Mouse (Mus musculus): ENCODE measurements around the gene Aknad1.

Gene Aknad1

DNA sequence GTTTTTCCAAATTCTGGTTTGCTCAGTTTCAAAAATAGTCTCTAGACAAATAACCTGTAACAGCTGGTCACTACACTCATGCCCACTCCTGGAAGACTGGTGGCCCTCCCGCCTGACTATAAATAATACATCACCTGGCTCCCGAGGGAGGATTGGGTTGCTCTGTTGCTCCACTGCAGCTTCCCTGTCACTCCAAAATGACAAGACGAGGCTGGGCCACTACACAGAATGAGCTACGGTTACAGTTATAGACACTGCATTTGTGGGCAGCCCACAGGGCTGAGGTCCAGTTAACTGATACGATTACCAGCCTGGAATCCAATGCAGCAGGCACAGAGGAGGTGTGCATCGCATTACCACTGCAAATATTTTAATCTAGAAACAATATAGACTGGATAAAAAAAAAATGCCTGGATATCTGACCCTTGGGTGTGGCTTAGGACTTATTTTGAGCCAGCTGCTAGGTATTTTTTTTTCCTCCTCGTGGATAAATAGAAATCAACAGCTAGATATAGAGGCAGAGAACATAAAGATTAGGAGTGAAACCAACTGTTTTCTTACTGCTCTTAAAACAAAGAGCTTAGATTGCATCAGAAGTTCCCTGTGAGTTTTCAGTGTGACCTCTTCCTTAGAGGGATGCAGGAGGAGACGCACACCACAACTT is at the start of gene Aknad1:
Gene Aknad1, plus strand, starts transcription at position 614 of the 664 bp plus-strand sequence.
- DNase-seq (ENCODE audit: low read depth, low spot score) = no peak

DNA sequence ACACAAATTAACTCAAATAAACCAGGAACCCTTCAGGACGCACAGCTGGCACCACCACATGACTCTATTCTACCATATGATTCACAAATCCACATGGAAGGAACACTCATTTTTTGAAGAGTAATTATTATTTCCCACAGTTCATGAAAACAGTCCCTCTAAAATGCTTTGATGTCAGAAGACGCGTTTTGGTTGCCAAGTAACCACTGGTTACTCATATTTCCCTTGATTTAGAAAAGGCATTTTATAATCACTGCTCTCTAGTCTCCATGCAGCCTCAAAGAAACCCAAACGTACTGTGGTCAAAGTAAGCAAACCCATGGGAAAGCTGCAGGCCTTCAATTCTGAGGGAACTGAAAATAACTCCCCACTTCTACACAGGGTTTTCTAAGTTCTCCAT is 49.5 kb upstream of the Aknad1 start:
- DNase-seq (ENCODE audit: low read depth, low spot score) = no peak

DNA sequence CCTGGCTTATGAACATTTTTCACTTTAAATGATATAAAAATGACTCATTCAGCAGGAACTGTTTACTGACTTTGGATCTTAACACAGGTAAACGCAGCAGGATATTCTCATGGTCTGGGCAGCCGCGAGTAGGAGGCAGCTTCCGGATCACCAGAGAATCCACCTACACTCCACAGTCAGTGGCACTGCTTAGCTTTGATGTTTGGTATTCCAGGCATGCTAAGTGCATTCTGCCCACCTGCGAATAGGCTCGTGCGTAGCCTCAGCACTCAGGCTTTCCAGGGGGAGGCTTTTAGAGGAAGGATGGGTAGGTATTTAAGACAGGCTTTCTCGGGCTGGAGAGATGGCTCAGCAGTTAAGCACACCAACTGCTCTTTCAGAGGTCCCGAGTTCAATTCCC is 45.1 kb upstream of the Aknad1 start:
- no peak for DNase-seq (ENCODE audit: low read depth, low spot score)

DNA sequence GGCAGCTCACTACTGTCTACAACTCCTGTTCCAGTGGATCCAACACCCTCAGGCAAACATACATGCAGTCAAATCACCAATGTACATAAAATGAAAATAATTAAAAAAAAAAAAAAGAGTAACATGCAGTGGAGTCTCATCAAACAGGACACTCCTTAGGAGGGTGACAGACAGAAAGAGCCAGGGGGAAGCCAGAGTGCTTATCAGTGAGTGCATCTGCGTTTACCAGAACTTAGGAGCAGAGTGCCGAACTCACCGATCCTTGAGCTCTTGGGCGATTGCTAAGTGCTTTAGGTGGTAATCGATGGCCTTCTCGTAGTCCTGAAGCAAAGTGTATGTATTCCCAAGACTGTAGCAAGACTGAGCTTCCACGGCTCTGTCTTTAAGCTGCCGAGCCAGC is 40.8 kb upstream of the Aknad1 start:
- DNase-seq (ENCODE audit: low read depth, low spot score) = no peak

DNA sequence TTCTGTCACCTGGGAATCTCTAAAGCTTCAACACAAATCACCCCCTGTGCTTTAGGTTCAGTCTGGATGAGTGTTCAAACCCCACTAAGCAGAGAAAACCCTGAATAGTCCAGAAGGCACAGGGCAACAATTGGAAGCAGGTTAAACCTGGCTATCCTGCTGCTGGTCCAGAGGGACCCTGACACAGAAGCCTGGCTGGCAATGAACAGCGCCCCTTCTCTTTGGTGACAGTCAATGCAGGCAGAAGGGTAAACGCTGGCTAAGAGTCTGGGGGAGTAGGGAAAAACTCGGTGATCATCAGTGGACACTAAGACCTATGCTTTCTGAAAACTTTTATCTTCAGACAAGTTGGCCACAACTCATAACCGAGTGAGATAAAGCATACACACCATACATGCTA is 39.7 kb upstream of the Aknad1 start:
- no peak for DNase-seq (ENCODE audit: low read depth, low spot score)

DNA sequence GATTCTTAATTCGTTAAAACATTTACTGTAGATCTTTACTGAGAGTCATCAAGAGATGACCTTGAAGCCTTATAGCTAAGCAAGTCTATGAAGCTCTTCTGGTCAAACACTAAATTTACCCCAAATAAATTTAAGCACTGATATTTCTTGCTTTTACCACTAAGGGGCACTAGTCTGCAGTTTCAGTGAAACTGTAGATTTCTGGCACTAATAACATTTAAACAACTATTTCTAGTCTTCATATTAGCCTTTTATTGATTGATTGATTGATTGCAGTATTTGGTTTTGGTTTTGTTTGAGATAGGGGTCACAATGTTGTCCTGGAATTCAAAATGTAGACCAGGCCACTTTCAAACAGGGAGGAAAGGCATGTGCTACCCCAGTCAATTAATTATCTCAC is 38.2 kb upstream of the Aknad1 start:
- DNase-seq (ENCODE audit: low read depth, low spot score) = no peak

DNA sequence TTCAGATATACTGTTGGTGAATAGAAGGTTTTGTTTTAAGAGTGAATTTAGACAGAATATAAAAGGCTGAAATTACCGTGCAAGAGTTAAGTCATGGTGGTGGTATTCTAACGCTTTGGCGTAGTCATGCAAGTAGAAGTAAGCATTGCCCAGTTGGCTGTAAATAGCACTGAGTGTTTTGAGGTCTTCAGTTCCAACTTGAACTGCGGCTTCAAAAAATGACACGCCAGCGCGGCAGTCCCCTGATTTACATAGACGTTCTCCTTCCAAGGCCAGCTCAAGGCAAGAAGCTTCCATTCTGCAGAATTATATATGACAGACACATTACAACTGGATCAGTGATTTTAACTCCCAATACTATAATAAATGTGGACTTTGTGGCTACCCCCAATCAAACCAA is 36.7 kb upstream of the Aknad1 start:
- no peak for DNase-seq (ENCODE audit: low read depth, low spot score)

DNA sequence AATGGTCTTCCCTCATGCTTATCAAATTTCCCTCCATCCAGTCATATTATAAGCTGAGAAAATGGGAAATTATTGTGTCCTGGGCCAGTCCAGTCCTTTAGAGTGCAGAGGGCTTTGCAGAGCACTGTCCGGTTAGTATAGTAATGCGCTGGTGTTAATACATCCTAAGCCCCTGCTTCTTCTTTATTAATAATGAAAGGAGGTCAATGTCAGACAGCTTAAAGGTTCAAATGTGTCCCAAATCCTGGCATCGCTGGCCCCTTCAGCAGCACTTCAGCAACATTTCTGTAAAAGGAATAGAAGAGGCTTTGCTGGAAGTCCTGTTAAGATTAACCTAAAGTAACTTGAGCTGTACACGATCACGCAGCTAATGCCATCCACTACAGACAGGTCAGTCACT is 28.2 kb upstream of the Aknad1 start:
- DNase-seq (ENCODE audit: low read depth, low spot score) = no peak

DNA sequence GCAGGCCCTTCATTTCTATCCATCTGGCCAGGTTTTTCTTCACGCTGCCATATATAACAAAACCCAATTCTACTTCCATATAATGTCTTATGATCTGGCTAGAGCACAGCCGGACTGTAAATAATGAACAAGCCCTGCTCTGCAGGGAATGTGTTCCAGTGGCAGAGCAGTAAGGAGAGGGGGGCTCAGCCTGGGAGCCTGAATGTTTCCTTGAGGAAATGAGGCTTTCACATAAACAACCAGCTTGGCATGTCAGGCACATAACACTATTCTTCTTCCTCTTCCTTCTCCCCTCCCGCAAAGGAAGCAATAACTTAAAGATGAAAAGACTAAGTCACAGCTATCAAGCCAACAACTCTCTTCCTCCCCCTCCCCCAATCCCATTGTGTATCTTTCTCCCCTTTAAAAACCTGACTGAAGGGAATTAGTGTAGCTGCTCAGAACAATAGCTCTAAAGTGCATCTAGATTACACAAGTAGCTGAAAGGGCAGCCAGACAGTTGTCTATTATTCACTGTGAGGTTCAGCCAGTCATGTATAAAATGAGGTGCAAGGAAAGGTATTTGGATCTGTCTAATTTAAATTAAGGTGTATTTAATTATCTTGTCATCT is 26.3 kb upstream of the Aknad1 start:
- DNase-seq (ENCODE audit: low read depth, low spot score) = no peak

DNA sequence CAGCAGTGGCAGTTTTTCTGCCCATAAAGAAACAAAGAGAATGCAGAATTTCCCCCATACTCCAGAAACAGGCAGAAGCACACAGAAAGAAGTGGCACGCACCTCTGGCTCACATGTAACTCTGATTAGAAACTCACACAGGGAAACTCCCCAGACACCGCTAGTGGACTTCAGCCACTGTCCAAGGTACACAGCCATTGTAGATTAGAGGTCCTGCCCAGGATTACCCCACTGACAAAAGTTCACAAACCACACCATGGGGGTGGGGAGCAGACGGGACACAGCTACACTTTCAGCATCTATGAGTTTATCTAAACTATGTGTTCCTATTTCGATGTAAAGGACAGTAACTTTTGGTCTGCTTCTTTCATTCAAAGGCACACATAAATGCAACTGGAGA is 24.6 kb upstream of the Aknad1 start:
- DNase-seq (ENCODE audit: low read depth, low spot score) = no peak

DNA sequence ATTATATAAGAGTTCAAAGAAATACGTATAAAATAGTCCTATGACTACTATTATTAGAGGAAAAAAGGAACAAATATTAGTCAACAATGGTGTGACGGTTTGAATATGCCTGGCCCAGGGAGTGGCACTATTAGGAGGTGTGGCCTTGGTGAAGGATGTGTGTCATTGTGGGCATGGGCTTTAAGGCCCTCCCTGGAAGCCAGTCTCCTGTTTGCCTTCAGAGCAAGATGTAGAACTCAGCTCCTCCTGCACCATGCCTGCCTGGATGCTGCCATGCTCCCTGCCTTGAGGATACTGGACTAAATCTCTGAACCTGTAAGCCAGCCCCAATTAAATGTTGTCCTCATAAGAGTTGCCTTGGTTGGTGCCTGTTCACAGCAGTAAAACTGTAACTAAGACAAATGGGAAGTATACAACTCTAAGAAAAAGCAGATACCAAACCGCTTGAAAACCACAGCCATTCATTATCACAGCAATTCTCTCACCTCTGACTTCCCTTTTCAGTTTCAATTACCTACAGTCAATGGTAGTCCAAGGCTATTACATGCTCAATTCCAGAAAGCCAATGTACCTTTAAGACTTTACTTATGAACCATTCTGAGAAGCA is 21.5 kb upstream of the Aknad1 start:
- DNase-seq (ENCODE audit: low read depth, low spot score) = no peak

DNA sequence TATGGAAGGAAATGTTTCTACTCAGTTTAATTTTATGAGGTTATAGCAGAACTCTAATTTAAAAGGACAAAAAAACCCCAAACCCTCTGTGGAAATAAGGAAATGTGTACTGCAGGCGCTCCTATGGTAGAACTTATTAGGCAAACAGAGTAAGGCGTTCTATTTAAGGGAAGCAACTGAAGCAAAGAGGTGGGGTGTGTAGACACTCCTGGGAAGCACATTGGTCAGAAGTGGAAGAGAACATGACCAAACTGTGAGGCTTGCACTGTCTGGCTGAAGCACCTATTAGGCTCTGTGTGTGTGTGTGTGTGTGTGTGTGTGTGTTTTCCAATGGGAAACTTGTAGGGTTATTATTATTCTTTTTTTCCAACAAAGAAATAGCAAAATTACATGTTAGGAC is 20.1 kb upstream of the Aknad1 start:
- DNase-seq (ENCODE audit: low read depth, low spot score) = no peak

DNA sequence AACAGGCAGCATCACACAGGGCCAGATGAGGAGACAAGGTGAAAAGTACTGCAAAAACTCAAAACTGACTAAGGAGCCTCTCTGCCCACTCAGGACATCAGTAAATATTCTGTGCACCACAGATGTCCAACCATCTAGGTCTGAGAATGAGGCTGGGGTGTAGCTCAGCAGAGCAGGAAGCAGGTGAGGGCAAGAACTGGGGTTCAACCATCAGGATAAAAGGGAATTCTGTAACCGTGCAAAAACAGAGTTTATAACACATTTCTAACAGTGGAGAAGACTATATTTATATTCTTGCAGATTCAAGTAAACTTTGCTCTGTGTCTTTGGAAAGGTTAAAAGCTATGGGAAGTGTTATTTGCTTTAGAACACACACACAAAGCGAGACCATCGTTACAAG is 19.7 kb upstream of the Aknad1 start:
- no peak for DNase-seq (ENCODE audit: low read depth, low spot score)

DNA sequence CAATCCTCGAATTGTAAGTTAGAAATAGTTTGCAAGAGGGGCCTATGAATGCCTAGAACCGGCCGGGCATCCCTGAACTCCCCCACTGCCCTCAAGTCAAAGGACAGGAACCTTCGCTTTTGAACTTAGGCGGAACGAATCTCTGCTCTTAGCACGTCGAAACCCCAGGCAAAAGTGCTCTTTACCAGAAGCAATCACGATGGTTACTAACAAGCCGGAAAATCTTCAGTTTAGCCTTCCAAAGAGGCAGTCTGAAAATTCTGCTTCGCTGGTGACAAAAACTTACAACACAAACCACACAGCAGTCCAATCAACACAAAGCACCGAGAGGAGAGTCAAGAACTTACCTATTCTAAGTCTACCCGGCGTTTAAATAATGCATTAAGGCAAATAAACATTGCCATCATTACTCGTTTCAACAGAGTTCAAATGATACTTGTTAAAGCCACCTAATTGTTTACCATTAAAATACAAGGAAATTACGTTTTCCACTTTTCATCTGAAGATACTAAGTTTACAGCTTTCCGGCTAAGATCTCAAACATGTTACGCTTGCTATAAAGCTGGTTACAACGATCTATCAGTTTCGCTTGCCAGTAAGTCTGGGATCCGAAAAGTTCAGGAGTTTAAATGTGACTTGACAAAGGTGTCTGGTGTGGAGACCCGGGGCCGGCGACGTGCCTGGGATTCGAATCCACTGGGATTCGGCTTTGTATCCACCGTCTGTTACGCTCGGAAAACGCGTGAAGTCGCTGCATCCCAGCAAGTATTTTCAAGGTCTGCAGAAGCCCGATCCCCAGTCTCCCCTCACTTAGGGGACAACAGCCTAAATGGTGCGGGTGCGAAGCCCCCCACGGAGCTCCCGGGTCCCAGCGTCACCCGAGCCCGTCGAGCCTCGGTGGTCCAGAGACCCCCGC is 18.1 kb upstream of the Aknad1 start:
- DNase-seq (ENCODE audit: low read depth, low spot score) = peak; percentile 20

DNA sequence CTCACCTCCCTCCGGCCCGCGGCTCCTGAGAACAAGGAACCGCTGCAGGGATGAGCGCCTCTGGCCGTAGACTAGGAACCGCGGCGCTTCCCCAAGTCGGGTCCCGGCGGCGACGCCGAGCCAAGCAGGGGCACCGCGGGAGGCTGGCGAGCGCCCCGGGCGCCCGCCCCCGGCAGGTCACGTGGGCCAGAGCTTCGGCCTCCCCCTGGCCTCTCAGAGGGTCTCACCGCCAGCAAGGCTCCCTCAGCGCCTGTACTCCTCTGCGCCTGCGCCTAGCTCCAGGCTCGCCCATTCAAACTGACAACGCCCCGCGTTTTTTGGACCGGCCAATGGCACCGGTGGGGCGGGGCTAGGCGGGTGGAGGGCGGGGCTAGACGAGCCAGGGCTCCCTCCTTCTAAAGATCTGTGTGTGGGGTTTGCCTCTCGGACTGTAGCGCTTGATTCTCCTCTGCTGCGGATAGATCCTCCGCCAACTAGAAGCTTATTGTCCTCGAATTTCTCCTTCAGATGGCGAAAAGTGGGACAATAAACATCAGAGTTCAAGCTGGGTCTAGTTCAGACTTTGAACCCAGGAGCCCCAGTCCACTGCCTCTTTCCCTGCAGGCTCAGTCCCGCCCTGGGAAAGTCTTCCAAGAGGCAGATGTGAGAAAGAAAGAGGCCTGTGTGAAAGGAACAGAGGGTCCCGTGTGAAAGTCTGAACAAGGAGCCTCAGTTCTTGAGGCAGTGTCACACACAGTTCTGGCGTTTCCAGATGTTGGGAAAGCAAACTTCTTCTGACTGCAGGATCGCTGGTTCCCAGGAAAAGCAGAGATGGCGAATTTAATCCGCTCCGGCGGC is 17.2 kb upstream of the Aknad1 start, which contains the start of gene Gpsm2:
Gene Gpsm2, minus strand, starts transcription at position 274 of the 837 bp plus-strand sequence.
- peak; percentile 93 for DNase-seq (ENCODE audit: low read depth, low spot score)

DNA sequence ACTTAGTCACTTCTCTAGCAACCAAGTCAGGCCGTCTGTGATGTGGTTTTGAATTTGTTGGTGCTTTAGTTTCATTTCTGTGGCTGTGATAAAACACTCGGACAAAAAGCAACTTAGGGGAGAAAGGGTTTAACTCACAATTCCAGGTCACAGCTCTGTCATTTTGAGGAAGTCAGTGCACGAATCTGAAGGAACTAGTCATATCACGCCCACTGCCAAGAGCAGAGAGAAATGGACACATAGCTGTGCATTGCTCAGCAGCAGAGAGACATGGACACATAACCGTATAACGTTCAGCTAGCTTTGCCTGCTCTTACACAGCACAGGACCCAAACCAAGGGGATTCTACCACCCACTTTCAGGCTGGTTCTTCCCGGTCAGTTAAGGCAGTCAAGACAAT is 13.0 kb upstream of the Aknad1 start:
- no peak for DNase-seq (ENCODE audit: low read depth, low spot score)

DNA sequence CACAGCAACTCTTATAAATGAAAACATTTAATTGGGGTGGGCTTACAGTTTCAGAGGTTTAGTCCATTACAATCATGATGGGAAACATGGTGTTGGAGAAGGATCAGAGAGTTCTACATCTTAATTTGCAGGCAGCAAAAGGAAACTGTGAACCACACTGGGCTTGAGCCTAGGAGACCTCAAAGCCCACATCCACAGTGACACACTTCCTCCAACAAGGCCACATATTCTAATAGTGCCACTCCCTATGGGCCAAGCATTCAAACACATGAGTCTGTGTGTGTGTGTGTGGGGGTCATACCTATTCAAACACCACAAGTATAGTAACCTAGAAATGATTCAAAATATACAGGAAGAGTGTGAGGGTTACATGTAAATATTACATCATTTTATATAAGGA is 12.1 kb upstream of the Aknad1 start:
- DNase-seq (ENCODE audit: low read depth, low spot score) = no peak

DNA sequence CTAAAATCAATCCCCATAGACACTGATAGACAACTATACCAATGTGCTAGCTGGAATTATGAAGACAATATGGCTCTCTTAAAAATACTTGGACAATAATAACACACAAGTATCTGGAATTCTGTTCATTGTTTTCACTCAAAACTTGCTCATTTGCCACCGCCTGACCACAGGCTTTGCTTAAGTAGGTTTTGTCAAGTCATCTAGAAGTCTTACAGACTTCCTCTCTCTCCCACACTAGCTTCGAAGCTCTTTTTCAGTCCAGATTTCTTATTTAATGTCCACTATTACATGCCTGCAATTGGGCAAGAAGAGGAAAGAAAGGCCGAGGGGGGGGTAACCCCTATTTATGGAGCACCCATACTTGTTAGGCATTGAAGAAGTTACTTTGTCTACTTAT is 11.7 kb upstream of the Aknad1 start:
- no peak for DNase-seq (ENCODE audit: low read depth, low spot score)

DNA sequence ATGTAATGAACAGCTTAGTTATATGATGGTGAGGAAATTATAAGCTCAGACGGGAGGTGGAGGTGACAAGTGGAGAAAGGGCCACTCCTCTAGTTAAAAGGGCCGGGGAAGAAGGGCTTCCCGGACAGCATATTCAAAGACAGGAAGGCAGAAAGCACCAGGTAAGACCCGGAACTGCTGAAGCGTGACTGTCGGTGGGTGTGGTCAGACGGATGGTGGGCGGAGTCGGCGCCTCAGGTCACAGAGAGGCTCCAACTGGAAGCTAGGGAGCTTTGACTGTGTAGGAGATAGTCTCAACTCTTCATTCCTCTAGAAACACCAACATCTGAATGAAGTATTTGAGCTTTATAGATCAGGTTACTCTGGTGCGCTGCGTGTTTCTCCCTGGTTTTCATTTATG is 9.1 kb upstream of the Aknad1 start:
- no peak for DNase-seq (ENCODE audit: low read depth, low spot score)

DNA sequence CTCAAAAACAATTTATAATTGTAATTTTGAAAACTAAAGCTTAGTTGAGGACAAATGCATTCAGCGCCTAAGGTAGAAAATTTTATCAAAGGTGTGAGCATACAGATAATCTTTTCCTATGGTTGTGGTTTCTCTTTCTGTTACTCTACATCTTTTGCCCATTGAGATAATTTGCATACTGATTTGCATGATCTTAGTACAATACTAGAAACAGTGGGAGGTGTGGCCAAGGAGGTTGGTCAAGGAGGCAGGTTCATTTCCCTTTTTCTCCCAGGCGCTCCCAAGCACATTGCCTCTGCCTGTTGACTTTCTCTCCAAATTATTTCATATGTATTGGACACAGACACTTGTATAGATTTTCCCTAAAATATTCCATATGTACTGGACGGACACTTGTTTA is 1.7 kb upstream of the Aknad1 start:
- DNase-seq (ENCODE audit: low read depth, low spot score) = no peak

DNA sequence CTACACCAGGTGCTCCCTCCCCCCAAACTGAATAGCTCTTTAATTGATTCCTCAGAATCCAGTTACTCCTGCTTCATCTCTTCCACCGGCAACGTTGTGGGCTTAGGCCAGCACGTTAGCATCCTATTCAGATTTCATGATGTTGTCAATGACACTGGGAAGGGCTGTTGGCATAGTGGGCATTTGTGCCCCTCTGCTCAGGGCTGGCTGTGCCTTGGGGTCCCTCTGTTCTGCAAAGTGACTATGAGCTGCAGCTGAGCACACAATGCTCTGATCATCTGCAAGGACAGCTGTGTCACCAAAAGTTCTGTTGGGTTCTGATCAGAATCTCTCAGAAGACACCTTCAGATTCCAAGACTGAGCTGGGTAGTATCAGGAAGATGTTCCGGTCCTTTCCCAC is 4.6 kb downstream of the Aknad1 start:
- DNase-seq (ENCODE audit: low read depth, low spot score) = no peak

All from c-Kit-negative CD71-positive TER-119-positive erythroid progenitor cells, embryonic 14.5 days (primary cell).